Mouse (Mus musculus) heart, adult 2 months (tissue): ENCODE data around the gene Podxl2.

Experiments
- CTCF ChIP-seq: fragments of 200-600 bp; IDR thresholded peaks from 2 replicates; pipeline ENCODE4 v1.8.1; 2022; ENCODE audit warnings: antibody characterized with exemption, mild to moderate bottlenecking, moderate library complexity
- EP300 ChIP-seq: fragments of 200-500 bp; IDR thresholded peaks from 2 replicates; pipeline ENCODE4 v1.6.1; 2011; ENCODE audit warnings: low read depth, low read length, control low read depth; ENCODE audit not compliant: insufficient read depth
- POLR2A ChIP-seq: fragments of 200-500 bp; IDR thresholded peaks from 2 replicates; pipeline ENCODE4 v1.6.1; 2011; ENCODE audit warnings: mild to moderate bottlenecking, low read depth, low read length, control low read depth; ENCODE audit not compliant: insufficient read depth

GRCm38 (mm10) chr6:88881334-88881733, 6.5 kb upstream of the Podxl2 start:
- no peak for TF ChIP-seq CTCF
- TF ChIP-seq EP300 = no peak
- TF ChIP-seq POLR2A = no peak
